Mouse (Mus musculus) kidney, postnatal 10 days (tissue): ENCODE measurements around the gene Glipr2.

Experiments
- DNase-seq: peaks from one replicate; pipeline ENCODE4 v3.0.0; 2021; ENCODE audit warnings: mixed read lengths

Gene Glipr2

GRCm38 (mm10) chr4:43971541-43972136 is 14.4 kb downstream of the Glipr2 start:
- DNase-seq: no peak

GRCm38 (mm10) chr4:43972137-43972591 is 15.0 kb downstream of the Glipr2 start:
- peak; percentile 72 for DNase-seq

DNA sequence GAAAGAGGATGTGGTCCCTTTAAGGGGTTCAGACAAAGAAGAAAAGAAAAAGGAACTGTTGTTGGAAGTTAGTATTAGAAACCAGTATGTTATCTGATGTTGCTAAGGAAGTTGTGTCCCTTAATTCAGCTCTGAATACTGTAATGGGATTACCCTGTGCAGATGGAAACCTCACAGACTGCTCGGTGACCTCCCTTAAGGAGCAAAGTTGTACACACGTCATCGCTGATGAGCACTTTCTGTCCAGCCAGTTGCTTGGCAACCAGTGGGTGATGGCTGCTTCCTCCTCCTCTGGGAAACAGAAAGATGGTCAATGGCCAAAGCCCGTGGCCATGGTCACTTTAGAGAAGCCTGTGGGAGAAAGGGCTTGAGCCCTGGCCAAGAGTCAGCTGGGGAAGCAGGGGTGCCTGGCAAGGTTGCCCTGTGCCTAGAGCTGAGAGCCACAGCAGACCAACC is 16.4 kb downstream of the Glipr2 start:
- DNase-seq: peak; percentile 47

DNA sequence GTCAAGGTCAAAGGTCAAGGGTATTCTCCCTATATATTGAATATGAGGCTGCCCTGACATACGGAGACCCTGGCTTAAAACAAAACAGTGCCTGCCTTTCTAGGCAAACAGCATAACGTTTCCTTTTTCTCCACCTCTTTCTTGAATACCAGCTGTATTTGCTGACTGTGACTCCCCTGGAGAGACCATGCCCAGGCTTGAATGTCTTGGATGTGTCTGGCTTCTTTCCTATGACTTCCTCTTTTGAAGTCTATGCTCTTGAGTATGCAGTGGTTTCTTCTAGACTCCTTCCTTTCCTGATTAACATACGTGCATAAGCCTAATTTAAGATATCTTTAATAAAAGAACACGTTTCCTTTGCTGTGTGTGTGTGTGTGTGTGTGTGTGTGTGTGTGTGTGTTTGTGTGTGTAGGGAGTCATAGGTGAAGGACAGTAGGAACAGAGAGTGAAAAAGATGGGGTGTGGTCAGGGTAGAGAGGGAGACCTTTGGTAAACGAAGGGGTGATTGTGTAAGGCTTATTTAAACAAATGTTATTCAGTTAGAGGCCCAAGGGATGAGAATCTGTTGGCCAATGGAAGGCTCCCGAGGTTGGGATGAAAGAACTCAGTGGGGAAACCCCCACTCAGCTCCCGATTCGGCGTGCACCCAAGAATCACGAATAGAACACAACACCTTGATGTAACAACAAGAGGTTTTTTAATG is 17.9 kb downstream of the Glipr2 start:
- DNase-seq: no peak

GRCm38 (mm10) chr4:43976223-43976740 is 19.1 kb downstream of the Glipr2 start:
- DNase-seq: no peak

DNA sequence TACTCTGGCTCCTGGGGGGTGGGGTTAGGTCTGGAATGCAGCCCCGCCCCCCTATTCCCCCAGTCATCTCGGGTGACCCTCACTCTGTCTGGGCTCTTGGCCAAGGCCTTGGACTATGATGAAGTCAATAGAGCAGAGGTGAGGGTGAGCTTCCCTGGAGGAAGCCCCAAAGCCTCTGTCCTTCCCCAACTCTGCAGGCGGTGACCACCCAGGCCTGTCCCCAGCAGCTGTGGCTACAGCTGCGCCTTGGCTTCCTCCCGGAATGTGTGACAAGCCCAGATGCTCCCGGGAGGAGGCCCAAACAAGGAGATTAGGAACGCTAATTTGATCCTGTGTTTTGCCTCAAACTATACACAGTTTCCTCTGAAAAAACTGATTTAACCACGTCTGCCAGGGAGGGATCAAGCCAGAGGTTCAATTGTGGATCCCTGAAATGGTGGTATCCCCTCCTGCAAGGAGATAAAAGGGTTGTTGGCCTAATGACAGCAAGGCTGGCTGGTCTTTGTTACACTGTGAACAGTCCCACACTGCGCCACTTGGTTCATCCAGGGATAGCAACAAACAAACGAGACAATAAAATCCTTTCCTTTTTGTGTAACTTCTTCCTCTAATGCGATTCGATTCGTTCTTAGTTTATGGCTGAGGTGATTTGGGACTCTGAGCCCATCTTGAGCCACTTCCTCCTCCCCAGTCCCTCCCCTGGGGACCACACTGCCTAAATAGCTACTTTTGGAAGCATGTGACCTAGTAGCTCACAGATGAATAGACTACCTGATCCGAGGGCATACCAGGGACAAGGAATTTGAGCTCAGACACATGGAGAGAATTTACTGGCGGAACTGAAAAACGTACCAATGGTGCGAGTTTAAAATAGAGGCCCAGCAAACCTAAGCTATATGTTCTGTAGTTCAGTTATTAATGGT is 21.6 kb downstream of the Glipr2 start:
- DNase-seq: peak; percentile 87

- peak; percentile 70 for DNase-seq
These were observed 22.5 kb downstream of the Glipr2 start for GRCm38 (mm10) chr4:43979746-43980145.

- DNase-seq: no peak
These were observed 23.0 kb downstream of the Glipr2 start for GRCm38 (mm10) chr4:43980236-43980635.

- DNase-seq: no peak
These were observed 23.6 kb downstream of the Glipr2 start for GRCm38 (mm10) chr4:43980846-43981245.

DNA sequence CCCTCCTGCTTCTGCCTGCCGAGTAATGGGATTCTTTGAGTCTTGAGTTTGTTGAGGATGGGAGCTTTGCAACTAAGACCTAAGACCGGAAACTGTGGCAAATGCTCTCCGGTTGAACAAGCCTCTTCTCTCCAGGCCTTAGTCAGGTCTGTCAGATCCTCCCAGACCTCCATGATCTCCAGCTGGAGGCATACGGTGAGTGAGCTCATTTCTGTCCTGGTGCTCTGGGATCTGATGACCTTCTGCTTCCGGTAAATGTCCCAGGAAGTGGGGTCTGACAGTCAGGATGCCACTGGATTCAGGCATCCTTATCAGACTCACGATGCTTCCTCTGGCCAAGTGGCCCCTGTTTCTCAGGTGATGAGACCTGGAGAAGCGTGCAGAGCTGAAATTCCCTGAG is 24.1 kb downstream of the Glipr2 start:
- DNase-seq: no peak

DNA sequence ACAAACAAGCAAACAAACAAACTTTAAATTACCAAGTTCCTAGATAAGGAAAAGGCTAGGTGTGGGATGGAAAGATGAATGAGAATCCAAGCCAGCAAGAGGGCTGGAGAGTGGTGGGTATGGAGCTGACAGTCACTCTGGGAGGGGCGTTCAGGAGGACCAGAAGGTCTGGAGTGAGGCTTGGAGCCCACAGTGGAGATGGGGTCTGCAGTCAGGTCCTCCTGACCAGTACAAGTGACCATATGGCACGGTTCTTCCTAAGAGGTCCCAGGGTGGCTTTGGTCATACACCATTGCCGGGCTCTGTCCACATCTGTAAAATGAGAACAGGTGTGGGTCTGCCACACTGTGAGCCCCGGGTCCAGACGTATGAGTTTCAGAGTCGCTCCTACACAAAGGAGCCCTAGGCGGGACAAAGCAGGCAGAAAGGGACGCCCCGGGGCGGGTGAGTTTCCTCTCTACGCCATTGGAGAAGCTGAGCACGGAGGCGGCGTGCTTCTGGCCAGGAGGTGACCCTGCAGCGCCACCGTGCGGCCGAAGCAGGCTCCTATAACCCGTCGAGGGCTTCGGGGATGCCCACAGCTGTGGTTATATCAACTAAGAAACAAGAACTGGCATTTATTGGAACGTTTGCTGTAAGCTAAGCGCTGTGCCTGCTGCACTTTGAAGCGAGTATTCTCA is 25.0 kb downstream of the Glipr2 start:
- DNase-seq: peak; percentile 98

- DNase-seq: no peak
These were observed 26.0 kb downstream of the Glipr2 start, which contains the start of gene Ccin for GRCm38 (mm10) chr4:43983181-43983580. Ccin (plus strand) TSS chr4:43983483.

DNA sequence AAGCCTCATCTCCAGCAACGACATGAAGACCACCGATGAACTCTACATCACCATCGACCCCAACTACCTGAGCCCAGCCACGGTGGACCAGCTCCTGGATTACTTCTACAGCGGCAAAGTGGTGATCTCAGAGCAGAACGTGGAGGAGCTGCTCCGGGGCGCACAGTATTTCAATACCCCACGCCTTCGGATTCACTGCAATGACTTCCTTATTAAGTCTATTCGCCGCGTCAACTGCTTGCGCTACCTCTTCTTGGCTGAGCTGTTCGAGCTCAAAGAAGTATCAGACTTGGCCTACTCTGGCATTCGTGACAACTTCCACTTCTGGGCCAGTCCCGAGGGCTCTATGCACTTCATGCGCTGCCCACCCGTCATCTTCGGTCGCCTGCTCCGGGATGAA is 26.6 kb downstream of the Glipr2 start:
- no peak for DNase-seq

- DNase-seq: no peak
These were observed 27.1 kb downstream of the Glipr2 start for GRCm38 (mm10) chr4:43984326-43984725.

DNA sequence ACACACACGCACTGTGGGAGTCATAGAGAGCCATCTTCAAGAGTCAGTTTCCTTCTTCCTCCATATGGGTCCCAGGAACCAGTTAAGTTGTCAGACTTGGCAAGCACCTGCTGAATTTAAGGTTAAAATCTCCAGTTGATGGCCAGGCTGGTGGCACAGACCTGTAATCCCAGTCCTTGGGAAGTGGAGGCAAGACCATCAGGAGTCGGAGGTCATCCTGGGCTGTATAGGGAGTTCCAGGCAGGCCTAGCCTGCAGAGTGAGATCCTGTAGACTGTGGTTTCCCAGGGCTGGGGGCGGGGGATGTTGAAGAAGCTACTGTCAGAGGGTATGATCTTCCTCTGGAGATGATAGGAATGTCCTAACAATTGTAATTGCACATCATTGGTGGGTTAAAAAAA is 31.8 kb downstream of the Glipr2 start:
- no peak for DNase-seq

GRCm38 (mm10) chr4:43993072-43993471 is 35.9 kb downstream of the Glipr2 start:
- DNase-seq: no peak

DNA sequence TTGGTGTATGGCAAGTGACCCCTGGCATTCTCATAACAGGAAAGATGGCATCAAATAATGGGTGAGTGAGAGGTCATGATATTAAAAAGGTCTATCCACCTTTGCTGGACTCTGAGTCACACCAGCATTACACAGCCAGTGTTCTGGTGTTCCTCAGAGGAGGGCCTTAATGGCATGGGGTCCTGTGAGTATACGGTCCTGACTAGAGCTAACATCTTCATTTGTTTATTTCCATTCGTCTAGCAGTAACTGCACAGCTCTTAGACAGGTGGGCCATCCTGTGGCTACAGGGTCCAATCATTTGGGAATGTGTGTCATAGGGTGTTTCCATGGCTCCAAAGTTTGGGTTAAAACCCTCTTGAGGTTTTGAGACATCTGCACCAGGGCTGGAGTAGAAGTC is 37.1 kb downstream of the Glipr2 start:
- DNase-seq: no peak

DNA sequence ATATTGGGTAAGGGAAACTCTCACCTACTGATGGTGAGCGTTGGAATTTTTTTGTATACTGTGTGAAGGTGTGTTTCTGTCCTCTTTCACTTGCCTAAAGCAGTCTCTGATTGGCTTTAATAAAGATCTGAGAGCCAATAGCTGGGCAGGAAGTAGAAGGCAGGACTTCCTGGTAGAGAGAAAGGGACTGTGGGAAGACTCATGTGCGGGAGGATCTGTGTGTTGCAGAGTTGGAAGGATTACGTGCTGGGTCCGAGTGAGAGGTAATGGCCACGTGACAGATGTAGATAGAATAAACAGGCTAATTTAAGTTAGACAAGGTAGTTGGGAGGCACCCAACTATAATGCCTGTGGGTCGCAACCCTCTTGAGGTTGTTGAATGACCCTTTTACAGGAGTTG is 46.4 kb downstream of the Glipr2 start:
- no peak for DNase-seq

DNA sequence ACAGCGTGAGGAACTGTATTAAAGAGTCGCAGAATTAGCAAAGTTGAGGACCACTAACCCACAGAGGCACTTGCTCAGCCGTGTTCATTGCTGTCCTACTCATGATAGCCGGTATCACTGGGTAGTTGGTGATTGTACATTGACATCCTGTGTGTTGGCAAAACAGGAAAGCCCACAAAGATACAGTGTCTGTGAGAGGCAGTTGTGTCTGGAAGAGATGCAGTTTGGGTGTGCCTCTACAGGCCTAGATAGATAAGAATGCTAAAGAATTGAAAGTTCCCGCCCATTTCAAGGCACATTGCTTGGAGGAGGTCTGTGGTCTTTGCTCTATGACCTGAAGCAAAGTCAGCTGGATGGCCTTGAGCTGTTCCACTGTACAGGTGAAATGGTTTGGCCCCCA is 46.9 kb downstream of the Glipr2 start, which contains the start of gene Clta:
Gene Clta, plus strand, starts transcription at position 327 of the 400 bp plus-strand sequence.
- no peak for DNase-seq

DNA sequence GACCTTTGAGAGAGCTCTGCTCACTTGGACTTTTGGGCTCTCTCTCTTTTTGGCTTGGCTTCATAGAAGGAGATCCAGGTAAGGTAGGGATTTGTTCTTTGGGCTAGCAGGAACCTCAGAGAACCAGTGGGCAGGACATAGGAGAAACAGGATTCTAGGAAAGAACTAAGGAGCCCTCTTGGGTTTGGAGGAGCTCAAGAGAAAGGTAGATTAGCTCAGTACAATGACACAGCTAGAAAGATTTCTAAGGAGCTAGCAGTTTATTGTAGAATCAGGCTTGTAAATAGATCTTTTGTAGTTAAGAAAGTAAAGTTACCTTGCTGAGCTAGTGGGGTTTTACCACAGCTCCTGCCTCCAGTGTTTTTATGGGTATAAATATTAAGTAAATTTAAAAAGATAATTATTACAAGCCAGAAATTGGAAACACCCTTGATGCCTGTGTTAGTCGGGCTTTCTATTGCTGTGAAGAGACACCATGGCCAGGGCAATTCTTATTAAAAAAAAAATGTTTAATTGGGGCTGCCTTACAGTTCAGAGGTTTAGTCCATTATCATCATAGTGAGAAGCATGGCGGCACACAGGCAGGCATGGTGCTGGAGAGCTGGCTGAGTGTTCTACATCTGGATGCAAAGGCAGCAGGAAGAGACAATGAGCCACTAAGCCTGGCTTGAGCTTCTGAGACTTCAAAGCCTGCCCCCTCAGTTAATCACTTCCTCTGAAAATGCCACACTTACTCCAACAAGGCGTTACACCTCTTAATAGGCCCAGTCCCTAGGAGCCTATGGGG is 47.6 kb downstream of the Glipr2 start:
- no peak for DNase-seq

DNA sequence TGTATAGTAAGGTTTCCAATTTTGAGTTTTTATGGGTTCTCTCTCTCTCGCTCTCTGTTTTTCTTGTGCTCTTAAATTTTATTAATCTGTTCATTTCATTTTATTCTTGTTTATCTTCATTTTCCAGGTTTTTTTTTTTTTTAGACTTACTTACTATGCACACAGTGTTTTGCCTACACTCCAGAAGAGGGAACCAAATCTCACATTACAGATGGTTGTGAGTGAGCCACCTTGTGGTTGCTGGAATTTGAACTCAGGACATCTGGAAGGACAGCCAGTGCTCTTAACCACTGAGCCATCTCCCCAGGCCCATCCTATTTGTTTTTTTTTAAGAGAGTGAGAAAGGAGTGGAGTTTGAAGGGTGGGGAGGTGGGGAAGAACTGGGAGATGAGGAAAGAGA is 53.0 kb downstream of the Glipr2 start:
- DNase-seq: no peak

DNA sequence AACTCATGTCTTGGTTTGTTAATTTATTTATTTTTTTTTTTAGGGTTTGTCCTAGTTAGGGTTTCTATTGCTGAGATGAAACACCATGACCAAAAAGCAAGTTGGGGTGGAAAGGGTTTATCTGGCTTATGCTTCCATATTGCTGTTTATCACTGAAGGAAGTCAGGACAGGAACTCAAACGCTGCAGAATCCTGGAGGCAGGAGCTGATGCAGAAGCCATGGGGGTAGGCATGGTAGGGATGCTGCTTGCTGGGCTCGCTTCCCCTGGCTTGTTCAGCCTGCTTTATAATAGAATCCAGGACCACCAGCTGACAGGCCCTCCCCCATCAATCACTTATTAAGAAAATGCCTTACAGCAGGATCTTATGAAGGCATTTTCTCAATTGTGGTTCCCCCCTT is 53.7 kb downstream of the Glipr2 start:
- DNase-seq: no peak
